ENCODE assay signal across 7 mouse cellular contexts in the genomic region with DNA sequence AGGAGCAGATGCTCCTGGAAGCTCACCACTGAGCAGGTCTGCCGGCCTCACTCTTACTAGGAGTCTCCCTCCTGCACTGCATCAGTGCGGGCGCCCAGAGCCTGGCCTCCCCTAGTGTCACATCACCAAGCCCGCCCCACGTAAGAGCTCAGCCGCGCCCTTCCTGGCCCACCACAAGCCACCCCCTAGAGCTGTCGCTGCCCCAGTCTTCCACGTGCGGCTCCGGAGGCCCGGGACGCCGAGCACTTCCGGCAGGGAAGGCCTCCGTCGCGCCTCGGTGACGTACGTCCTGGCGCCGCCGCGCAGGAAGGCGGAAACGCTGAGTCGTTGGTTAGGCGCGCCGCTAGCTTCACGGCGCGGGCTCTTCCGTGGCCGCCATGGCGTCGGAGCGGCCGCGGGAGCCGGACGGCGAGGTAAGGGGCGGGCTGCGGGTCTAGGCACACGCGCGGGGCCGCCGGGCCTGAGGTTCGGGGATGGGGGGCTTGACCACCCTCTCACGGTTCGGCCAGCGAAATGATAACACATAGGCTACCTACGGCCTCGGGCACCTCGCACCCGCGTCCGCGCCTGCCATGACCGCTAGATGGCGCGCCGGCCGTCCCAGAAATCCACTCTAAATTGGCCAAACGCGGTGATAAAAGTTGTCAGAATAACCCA. TPM values are rescaled to one million over a fixed set of nuclear protein-coding genes. Genes with fewer than 3 reads are reported as not detected.
DNase-seq lines count a peak whose midpoint lies in the region; ATAC-seq lines count a peak whose summit lies in the region.

A gene (plus strand): TSS at position 290 of the 657 bp plus-strand sequence.

- under 1% methylated on average over 69 of the region's 69 CpGs for WGBS in intestine, embryonic 16.5 days
- under 1% methylated on average over 69 of the region's 69 CpGs for WGBS in midbrain, embryonic 11.5 days

- intact Hi-C loops in left cerebral cortex, postnatal 36 days (cut with DNase I): no loop called here

- no peaks in the 10 kb centered on the region for H3K27me3 ChIP-seq in intestine, embryonic 16.5 days (replicated peaks; ENCODE audit: control insufficient read depth, insufficient read depth, low read length)
- H3K27me3 ChIP-seq in midbrain, embryonic 11.5 days (ENCODE audit: control insufficient read depth, insufficient read depth, low read length): no peaks in the 10 kb centered on the region

- peaks cover 25% of the 10 kb centered on the region for H3K36me3 ChIP-seq in intestine, embryonic 16.5 days (ENCODE audit: control insufficient read depth, insufficient read depth, low read length)
- peaks cover 14% of the 10 kb centered on the region; the same call in 1 of the 2 replicates for H3K36me3 ChIP-seq in midbrain, embryonic 11.5 days (ENCODE audit: control insufficient read depth, insufficient read depth, low read length)

- H3K4me2 ChIP-seq in intestine, embryonic 16.5 days (ENCODE audit: low read depth, low read length): peak within 1 kb of the TSS; percentile 74
- peak within 1 kb of the TSS; percentile 68 for H3K4me2 ChIP-seq in midbrain, embryonic 11.5 days

- DNase-seq in adrenal gland, adult 2 months: peak; percentile 96
- DNase-seq in embryo, embryonic 11.5 days (ENCODE audit: low read depth, low spot score): peak; percentile 88
- DNase-seq in gastrocnemius, postnatal 4 days (ENCODE audit: low spot score in 2 of 2): peak; percentile 87 to 95
- DNase-seq in left cerebral cortex, postnatal 36 days (ENCODE audit: low spot score in 2 of 2): peak; percentile 96 to 98
- DNase-seq in midbrain, embryonic 11.5 days (ENCODE audit: low spot score, missing footprints): peak; percentile 99
- DNase-seq in skeletal muscle tissue, adult 2 months (ENCODE audit: low read depth, low spot score): peak; percentile 92

- H3K4me1 ChIP-seq in intestine, embryonic 16.5 days (ENCODE audit: control insufficient read depth, insufficient read depth, low read length): peaks cover 22% of the 10 kb centered on the region
- peaks cover 17% of the 10 kb centered on the region for H3K4me1 ChIP-seq in midbrain, embryonic 11.5 days (ENCODE audit: control insufficient read depth, insufficient read depth, low read length)

- no peaks in the 10 kb centered on the region for H3K9me3 ChIP-seq in intestine, embryonic 16.5 days (ENCODE audit: control insufficient read depth, low read length)
- H3K9me3 ChIP-seq in midbrain, embryonic 11.5 days (ENCODE audit: control insufficient read depth, low read length): no peaks in the 10 kb centered on the region

- ATAC-seq in intestine, embryonic 16.5 days: peak; percentile 95
- ATAC-seq in midbrain, embryonic 11.5 days (ENCODE audit: low FRiP score): peak; percentile 96

- peak within 1 kb of the TSS; percentile 84 for H3K4me3 ChIP-seq in intestine, embryonic 16.5 days (ENCODE audit: low read length)
- peak within 1 kb of the TSS; percentile 74 for H3K4me3 ChIP-seq in midbrain, embryonic 11.5 days (ENCODE audit: low read depth, low read length)

- peak within 1 kb of the TSS; percentile 86 for H3K9ac ChIP-seq in intestine, embryonic 16.5 days (ENCODE audit: low read depth, low read length)
- H3K9ac ChIP-seq in midbrain, embryonic 11.5 days (ENCODE audit: low read length): peak within 1 kb of the TSS; percentile 86

- H3K27ac ChIP-seq in intestine, embryonic 16.5 days (ENCODE audit: low read length): peak within 1 kb of the TSS; percentile 81
- H3K27ac ChIP-seq in midbrain, embryonic 11.5 days (ENCODE audit: low read depth, low read length): peak within 1 kb of the TSS; percentile 69

RNA-seq across cellular contexts. Expression of the gene that starts here (rescaled TPM):
- total RNA-seq in adrenal gland, adult 2 months (2021): 10 to 100 TPM; 18.0 to 26.4 TPM
- polyA plus RNA-seq in adrenal gland, adult 2 months (2012; rRNA removed): 16.9 and 18.3 TPM in 2 replicates
- 10 to 100 TPM; 14.9 to 17.6 TPM for total RNA-seq in gastrocnemius, postnatal 4 days (2021)
- 23.7 and 28.9 TPM in 2 replicates for polyA plus RNA-seq in intestine, embryonic 16.5 days (2015; fragmentation: Nextera tagmentation; extraction: Ambion mirVana)
- 10 to 100 TPM; 15.1 to 22.2 TPM for total RNA-seq in left cerebral cortex, postnatal 36 days (2021)
- polyA plus RNA-seq in midbrain, embryonic 11.5 days (2014; fragmentation: Nextera tagmentation; extraction: Ambion mirVana): 22.7 and 28.5 TPM in 2 replicates

Comparison
In these comparisons a context has a peak if more than half of its experiments do, and no peak if none do; other contexts are left out.
1. Peak in every context shown above with its lines: DNase-seq, ATAC-seq, H3K4me3 ChIP-seq and H3K27ac ChIP-seq.